Mouse (Mus musculus) B cell, adult (primary cell): Measurements from ENCODE around the gene Usp22. TPM values are rescaled to one million over a fixed set of nuclear protein-coding genes. Genes with fewer than 3 reads are reported as not detected.

Source experiments
- total RNA-seq: library from RNA; stranded (reverse); gene quantifications from 4 replicates; pipeline ENCODE4 v1.2.4, GENCODE M21; 2023; ENCODE audit not compliant: inconsistent age

The Usp22 gene
- total RNA-seq: 58.4 to 65.6 TPM (median 63.7 TPM) in 4 replicates

GRCm38 (mm10) chr11:61174821-61175658, at the start of gene Usp22:
TSS of gene Usp22 (minus strand) at chr11:61175055.

GRCm38 (mm10) chr11:61207487-61208246, 32.8 kb upstream of the Usp22 start, which contains the start of gene Aldh3a1:
TSS of gene Aldh3a1 (plus strand) at chr11:61207537.

GRCm38 (mm10) chr11:61126606-61127355, 48.1 kb downstream of the Usp22 start, which contains the start of gene Tnfrsf13b:
TSS of gene Tnfrsf13b (plus strand) at chr11:61126755.

Other genes starting within 250 kb of the Usp22 start
- gene Map2k3, start 243.0 kb downstream of the Usp22 start, total RNA-seq: 29.4 to 37.7 TPM (median 35.5 TPM) in 4 replicates
- not detected in 4 replicates for gene Kcnj12, start 152.5 kb downstream of the Usp22 start, total RNA-seq
- gene Tnfrsf13b, start 48.3 kb downstream of the Usp22 start, total RNA-seq: 162 to 190 TPM (median 177 TPM) in 4 replicates
- not detected in 4 replicates for gene Aldh3a1, start 32.5 kb upstream of the Usp22 start, total RNA-seq
- gene Aldh3a2, start 92.4 kb upstream of the Usp22 start, total RNA-seq: 44.6 to 50.7 TPM (median 48.5 TPM) in 4 replicates
- gene Slc47a2, start 167.8 kb upstream of the Usp22 start, total RNA-seq: not detected in 4 replicates
- gene Slc47a1, start 203.3 kb upstream of the Usp22 start, total RNA-seq: not detected in 4 replicates